Mouse (Mus musculus): ENCODE data around the gene Pitpna.

GRCm38 (mm10) chr11:75614769-75615168, 26.9 kb downstream of the Pitpna start:
- TF ChIP-seq CTCF (IDR thresholded peaks at IDR 0.05; ENCODE audit: borderline replicate concordance, insufficient read depth, low read length) = no peak
- TF ChIP-seq POLR2A (IDR thresholded peaks at IDR 0.05; ENCODE audit: low read depth, low read length) = no peak

Measured in embryonic fibroblast, embryonic 13.5 days (primary cell).